Mouse (Mus musculus) ES-Bruce4 (cell line): ENCODE data around the gene Rad21l. TPM values are rescaled to one million over a fixed set of nuclear protein-coding genes. Genes with fewer than 3 reads are reported as not detected.
A peak's percentile ranks its signal among the peaks of the same experiment; 100 is the strongest.

Experiments
- H3K27ac ChIP-seq: 2 replicates; pipeline ENCODE4 v1.5.1; 2012; ENCODE audit warnings: low read length, inconsistent platforms; ENCODE audit not compliant: insufficient read depth
- H3K27me3 ChIP-seq: 2 replicates; pipeline ENCODE4 v1.6.1; 2012; ENCODE audit warnings: mild to moderate bottlenecking, low read length, inconsistent platforms; ENCODE audit not compliant: control insufficient read depth, poor library complexity, insufficient read depth, severe bottlenecking
- H3K36me3 ChIP-seq: 2 replicates; pipeline ENCODE4 v1.6.1; 2012; ENCODE audit warnings: inconsistent platforms, mild to moderate bottlenecking, low read length, moderate library complexity; ENCODE audit not compliant: control insufficient read depth, poor library complexity, insufficient read depth, severe bottlenecking
- H3K4me1 ChIP-seq: one replicate; pipeline ENCODE4 v1.8.1; 2011; ENCODE audit warnings: low read length; ENCODE audit not compliant: control insufficient read depth, insufficient read depth
- H3K4me3 ChIP-seq: 2 replicates; pipeline ENCODE4 v1.5.1; 2011; ENCODE audit warnings: low read depth, mild to moderate bottlenecking, low read length
- H3K9ac ChIP-seq: 2 replicates; pipeline ENCODE4 v1.6.1; 2012; ENCODE audit warnings: low read depth, mild to moderate bottlenecking, inconsistent platforms; ENCODE audit not compliant: poor library complexity, severe bottlenecking
- H3K9me3 ChIP-seq: replicated peaks from 2 replicates; pipeline ENCODE4 v1.6.1; 2012; ENCODE audit warnings: mild to moderate bottlenecking, low read length, inconsistent platforms; ENCODE audit not compliant: control insufficient read depth, poor library complexity, insufficient read depth, severe bottlenecking
- CTCF ChIP-seq: IDR thresholded peaks from one replicate; pipeline ENCODE4 v1.8.1; 2011; ENCODE audit warnings: low read depth, low read length
- EP300 ChIP-seq: IDR thresholded peaks from 2 replicates; pipeline ENCODE4 v1.6.1; 2011; ENCODE audit warnings: low read depth, low read length; ENCODE audit not compliant: insufficient read depth
- POLR2A ChIP-seq: IDR thresholded peaks from one replicate; pipeline ENCODE4 v1.8.1; 2011; ENCODE audit warnings: low read length; ENCODE audit not compliant: insufficient read depth
- polyA plus RNA-seq: library from polyadenylated mRNA; stranded (reverse); fragments of >200 nt; gene quantifications from 2 replicates; pipeline ENCODE4 v1.2.4, GENCODE M21; 2011; ENCODE audit warnings: low read depth; ENCODE audit not compliant: missing spikeins, insufficient read depth, insufficient read length

The Rad21l gene
- polyA plus RNA-seq, 1 experiment = not detected

- H3K4me3 ChIP-seq = peak within 1 kb of the TSS; percentile 63
- peaks cover 6% of the 10 kb centered on the region for H3K27me3 ChIP-seq
- H3K9me3 ChIP-seq = no peaks in the 10 kb centered on the region
- no peaks in the 10 kb centered on the region for H3K4me1 ChIP-seq
- no peak within 1 kb of the TSS for H3K27ac ChIP-seq
- no peaks in the 10 kb centered on the region for H3K36me3 ChIP-seq
- peak within 1 kb of the TSS; percentile 41; the same call in 1 of the 2 replicates for H3K9ac ChIP-seq
- TF ChIP-seq POLR2A (no peak), CTCF (no peak), EP300 (no peak)
Observed at GRCm38 (mm10) chr2:151632159-151632814, 36.0 kb downstream of the Rad21l start, which contains the start of gene Snph. Gene Snph (minus strand): TSS chr2:151632593.

GRCm38 (mm10) chr2:151631406-151632158 lies 36.8 kb downstream of the Rad21l start:
- Histone ChIP-seq H3K27ac (no peak overlapping the region), H3K9ac (peak overlapping the region; percentile 41; the same call in 1 of the 2 replicates), H3K4me3 (peak overlapping the region; percentile 63), H3K27me3 (peaks cover 6% of the 10 kb centered on the region), H3K36me3 (no peaks in the 10 kb centered on the region), H3K9me3 (no peaks in the 10 kb centered on the region), H3K4me1 (no peaks in the 10 kb centered on the region)
- TF ChIP-seq POLR2A (no peak), CTCF (no peak), EP300 (no peak)

GRCm38 (mm10) chr2:151629310-151629709 lies 39.0 kb downstream of the Rad21l start:
- Histone ChIP-seq H3K36me3 (no peaks in the 10 kb centered on the region), H3K27me3 (peaks cover 6% of the 10 kb centered on the region), H3K9ac (no peak overlapping the region), H3K4me3 (no peak overlapping the region), H3K27ac (no peak overlapping the region), H3K9me3 (no peaks in the 10 kb centered on the region), H3K4me1 (no peaks in the 10 kb centered on the region)
- TF ChIP-seq POLR2A = no peak
- no peak for TF ChIP-seq EP300
- no peak for TF ChIP-seq CTCF

GRCm38 (mm10) chr2:151628011-151628410 lies 40.3 kb downstream of the Rad21l start:
- Histone ChIP-seq H3K27ac (no peak overlapping the region), H3K4me1 (no peaks in the 10 kb centered on the region), H3K36me3 (no peaks in the 10 kb centered on the region), H3K4me3 (no peak overlapping the region), H3K9ac (no peak overlapping the region), H3K9me3 (no peaks in the 10 kb centered on the region), H3K27me3 (peaks cover 6% of the 10 kb centered on the region; the same call in 1 of the 2 replicates)
- TF ChIP-seq CTCF (no peak), POLR2A (no peak), EP300 (no peak)

GRCm38 (mm10) chr2:151626296-151626695 lies 42.0 kb downstream of the Rad21l start:
- Histone ChIP-seq H3K27me3 (no peaks in the 10 kb centered on the region), H3K4me1 (no peaks in the 10 kb centered on the region), H3K9ac (no peak overlapping the region), H3K4me3 (no peak overlapping the region), H3K36me3 (no peaks in the 10 kb centered on the region), H3K9me3 (no peaks in the 10 kb centered on the region), H3K27ac (no peak overlapping the region)
- no peak for TF ChIP-seq EP300

- Histone ChIP-seq H3K36me3 (no peaks in the 10 kb centered on the region), H3K27ac (no peak overlapping the region), H3K27me3 (no peaks in the 10 kb centered on the region), H3K9me3 (no peaks in the 10 kb centered on the region), H3K4me1 (no peaks in the 10 kb centered on the region), H3K9ac (no peak overlapping the region), H3K4me3 (no peak overlapping the region)
- TF ChIP-seq EP300 = no peak
- TF ChIP-seq CTCF = no peak
- TF ChIP-seq POLR2A = no peak
Observed at GRCm38 (mm10) chr2:151623776-151624175, 44.6 kb downstream of the Rad21l start.
